Mouse (Mus musculus): ENCODE data around the gene Tbce.

- TF ChIP-seq CTCF (IDR thresholded peaks at IDR 0.05; ENCODE audit: low read depth) (no peak), EP300 (IDR thresholded peaks at IDR 0.05; ENCODE audit: low read depth) (no peak)
Measured at GRCm38 (mm10) chr13:14043851-14044250, 4.4 kb upstream of the Tbce start.

All from heart, postnatal 0 days (tissue).